Mouse (Mus musculus): ENCODE results near the gene Klk7.

The Klk7 gene

DNA sequence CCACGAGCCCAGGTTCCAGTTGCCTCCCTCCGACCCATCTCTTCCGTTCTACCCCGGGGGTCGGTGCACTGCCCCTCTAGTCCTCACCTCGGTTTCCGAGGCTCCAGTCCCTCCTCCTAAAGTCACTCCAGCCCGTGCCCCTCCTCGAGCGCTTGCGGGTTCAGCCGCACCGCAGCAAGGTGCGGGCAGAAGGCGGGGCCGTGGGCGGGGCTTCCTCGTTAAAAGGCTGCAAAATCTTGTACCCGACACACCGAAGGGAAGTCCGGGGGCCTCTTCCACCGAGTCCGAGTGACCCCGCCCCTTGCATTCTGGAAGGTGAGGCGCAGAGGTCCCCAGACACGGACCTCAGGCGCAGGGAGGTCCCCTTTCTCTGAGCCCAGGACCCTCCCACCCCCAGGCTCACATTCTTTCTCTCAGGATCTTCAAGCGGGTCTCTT is 13.7 kb upstream of the Klk7 start, which contains the start of gene Klk8:
Gene Klk8, plus strand, starts transcription at position 245 of the 437 bp plus-strand sequence.
- no peak for DNase-seq (ENCODE audit: low spot score in 2 of 2)

DNA sequence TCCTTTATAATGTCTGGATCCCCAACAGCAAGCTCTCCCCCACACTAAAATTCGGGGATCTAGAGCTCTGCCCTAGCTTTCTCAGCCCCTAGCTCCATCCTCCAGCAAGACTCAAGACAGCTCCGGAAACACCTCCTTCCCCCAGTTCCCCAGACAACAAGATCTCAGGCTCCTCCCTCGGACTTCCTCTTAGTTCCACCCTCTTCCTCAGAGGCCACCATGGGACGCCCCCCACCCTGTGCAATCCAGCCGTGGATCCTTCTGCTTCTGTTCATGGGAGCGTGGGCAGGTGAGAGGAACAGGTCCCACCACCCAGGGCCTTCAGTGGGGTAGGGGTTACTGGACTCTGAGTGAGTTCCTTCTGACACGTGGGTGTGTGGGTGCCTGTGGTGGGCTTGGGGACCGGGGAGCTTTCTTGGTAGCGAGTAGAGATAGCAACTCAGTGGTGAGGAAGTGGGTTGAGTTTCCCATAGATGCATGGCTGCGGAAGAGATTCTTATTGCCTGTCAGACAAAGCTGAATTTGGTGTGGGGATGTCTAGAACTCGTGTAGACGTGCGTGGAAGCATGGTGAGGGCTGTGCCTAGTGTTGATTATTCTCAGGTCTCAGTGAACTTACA is 13.1 kb upstream of the Klk7 start:
- no peak for DNase-seq (ENCODE audit: low spot score in 2 of 2)

DNA sequence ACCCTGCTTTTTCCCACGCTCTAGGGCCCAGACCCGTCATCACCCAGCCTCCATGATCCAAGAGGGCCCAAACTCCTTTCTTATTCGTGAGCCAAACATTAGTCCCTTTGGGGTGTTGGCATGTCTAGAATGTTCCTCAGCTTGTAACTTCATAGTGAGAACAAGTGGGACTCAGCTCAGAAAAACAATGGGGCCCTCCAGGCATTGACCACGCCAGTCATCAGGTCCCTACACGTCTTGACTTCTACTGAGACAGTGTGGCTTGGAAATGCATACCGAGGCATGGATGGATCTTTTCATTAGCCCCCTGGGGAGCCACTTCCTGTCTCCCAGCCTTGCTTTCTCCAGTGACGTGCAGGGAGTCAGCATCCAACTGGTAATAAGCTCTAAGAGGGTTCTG is 11.2 kb upstream of the Klk7 start:
- no peak for DNase-seq (ENCODE audit: low spot score in 2 of 2)

DNA sequence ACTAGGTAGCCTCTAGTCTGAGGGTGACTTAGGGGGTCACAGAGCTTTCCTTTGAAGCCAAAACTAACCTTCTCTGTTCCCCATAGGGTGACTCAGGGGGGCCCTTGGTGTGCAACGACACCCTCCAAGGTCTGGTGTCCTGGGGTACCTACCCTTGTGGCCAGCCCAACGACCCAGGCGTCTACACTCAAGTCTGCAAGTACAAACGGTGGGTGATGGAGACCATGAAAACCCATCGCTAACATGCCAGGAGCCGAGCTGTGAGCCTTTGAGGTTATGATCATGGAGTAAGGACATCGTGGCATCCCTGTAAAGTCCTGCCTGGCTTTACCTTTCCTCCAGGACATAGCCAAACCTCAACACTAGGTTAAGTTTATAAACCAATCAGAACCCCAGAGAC is 4.1 kb downstream of the Klk7 start:
- DNase-seq (ENCODE audit: low spot score in 2 of 2) = no peak

DNA sequence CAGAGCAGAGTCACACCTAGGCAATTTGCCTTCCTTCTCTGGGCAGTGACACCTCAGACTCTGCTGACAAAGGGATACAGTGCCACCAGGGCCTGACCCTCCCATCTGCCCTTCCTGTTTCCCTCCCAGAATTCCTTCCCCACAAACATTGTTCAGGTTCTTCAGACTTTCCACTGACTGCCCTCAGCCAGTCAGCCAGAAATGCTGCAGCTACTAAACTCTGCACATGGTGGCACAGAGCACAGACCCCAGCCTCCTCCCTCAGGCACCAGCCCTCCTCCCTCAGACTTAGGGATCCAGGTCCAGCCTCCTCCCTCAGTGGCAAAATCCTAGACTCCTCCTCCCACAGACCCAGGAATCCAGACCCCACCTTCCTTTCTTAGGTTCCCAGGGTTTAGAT is 5.7 kb downstream of the Klk7 start:
- DNase-seq (ENCODE audit: low spot score in 2 of 2) = no peak

DNA sequence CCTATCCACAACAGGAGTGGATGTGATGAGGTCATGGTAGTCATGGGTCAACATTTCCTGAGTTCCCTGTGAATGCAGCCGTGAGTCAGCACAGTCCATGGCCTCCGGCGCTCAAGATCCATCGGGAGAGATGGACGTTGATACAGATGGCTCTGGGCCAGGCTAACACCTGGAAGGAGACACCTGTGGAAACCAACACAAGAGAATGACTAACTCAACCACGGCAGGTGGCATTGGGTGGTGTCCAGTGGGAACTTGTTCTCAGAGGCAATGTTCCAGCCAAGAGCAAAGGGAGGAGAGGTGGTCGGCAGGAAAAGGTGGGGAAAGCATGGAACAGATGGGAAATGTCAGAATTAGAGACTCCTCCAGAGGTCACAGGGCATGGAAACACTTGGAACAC is 10.5 kb downstream of the Klk7 start:
- DNase-seq (ENCODE audit: low spot score in 2 of 2) = no peak

DNA sequence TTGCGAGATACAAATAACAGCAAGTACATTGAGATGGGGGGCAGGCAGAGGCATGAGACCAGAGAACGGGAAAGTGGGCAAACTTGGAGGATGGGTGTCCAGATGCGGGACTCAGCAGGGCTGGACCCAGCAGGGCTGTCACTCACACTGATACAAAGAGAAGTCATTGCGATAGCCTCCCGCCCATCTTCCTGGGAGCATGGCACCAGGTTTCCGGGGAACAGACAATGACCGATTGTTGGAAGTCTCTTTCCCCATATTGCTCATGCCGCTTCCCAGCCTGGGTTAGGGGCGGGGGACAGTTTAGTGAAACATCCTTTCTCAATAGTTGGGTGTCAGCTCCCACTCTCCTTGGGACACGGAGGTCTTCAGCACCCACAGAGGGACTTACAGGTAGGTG is 13.1 kb downstream of the Klk7 start, which contains the start of gene Klk6:
Gene Klk6, plus strand, starts transcription at position 301 of the 400 bp plus-strand sequence.
- DNase-seq (ENCODE audit: low spot score in 2 of 2) = no peak

DNA sequence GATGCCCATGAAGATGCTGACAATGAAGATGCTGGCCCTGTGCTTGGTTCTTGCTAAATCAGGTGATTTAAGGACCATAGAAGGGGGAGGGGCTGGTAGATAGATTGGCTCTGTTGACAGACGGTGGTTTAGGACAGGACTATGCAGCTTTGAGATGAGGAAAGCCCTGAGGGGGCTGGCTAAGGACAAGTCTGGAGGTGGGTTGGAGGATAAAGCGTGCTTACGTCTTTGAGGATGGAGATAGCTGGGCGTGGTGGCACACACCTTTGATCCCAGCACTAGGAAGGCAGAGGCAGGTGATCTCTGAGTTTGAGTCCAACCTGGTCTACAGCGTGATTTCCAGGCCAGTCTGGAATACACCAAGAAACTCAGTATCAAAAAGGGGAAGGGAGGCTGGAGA is 15.0 kb downstream of the Klk7 start:
- DNase-seq (ENCODE audit: low spot score in 2 of 2) = no peak

DNA sequence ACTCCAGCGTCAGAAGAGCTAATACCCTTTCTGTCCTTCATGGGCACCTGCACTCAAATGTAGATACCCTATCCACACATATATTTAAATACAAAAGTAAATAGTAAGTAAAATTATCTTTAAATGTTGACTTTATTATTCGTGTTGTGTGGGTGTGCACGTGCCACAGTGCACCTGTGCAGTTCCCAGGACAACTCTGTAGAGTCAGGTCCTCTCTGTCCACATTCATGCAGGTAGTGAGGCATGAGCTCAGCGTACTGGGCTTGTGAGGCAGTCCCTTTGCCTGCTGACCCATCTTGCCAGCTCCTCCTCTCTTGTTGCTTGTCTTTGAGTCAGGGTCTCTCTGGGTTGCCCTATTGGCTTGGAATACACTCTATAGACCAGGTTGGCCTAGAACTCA is 16.6 kb downstream of the Klk7 start:
- DNase-seq (ENCODE audit: low spot score in 2 of 2) = no peak

DNA sequence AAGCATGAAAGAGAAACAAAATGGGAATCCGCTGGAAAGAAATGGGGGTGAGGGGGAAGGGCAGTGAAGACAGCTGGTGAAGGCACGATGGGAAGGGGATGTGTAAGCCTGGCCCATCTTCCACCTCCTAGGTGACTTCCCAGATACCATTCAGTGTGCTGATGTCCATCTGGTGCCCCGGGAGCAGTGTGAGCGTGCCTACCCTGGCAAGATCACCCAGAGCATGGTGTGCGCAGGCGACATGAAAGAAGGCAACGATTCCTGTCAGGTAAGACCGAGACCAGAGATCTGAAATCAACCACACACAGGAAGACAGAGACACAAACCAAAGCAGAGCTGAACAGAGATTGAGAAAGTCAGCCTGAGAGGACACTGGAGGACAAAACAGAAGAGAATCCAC is 17.9 kb downstream of the Klk7 start:
- no peak for DNase-seq (ENCODE audit: low spot score in 2 of 2)

DNA sequence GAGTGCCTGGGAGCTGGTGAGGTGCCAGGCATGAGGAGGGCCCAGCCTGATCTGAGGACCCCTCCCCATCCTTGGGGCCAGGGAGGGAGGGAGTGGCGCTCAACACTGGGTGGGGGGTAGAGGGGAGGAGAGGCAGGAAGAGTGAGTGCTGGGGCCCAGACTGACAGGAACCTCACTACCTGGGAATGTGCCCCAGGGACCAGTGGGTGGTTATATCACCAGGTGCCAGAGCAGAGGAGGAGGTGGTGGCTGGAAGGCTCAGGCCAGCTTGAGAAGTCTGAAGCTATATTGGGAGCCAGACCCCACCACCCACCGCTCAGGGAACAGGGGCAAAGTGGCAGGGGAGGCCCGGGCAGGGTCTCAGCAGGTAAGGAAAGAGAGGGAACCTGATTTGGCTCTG is 30.6 kb downstream of the Klk7 start, which contains the start of gene Klk5:
Gene Klk5, plus strand, starts transcription at position 271 of the 400 bp plus-strand sequence.
- no peak for DNase-seq (ENCODE audit: low spot score in 2 of 2)

DNA sequence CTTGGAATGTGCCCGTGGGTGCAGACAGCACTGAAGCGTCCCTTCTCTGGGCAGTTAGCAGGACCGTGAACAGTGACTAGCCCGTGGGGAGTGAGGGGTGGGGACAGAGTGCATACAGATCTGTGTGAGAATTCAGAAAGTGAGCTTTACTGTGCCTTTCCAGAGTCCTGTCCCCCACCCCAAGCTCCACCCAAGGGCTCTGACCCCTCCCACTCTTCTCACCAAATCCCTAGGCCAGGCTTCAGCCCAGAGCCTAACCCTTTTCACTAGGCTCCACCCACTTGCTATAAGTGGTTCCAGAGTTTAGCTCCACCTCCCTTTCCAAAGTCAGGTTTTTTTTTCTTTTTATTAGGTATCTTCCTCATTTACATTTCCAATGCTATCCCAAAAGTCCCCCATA is 32.7 kb downstream of the Klk7 start:
- no peak for DNase-seq (ENCODE audit: low spot score in 2 of 2)

DNA sequence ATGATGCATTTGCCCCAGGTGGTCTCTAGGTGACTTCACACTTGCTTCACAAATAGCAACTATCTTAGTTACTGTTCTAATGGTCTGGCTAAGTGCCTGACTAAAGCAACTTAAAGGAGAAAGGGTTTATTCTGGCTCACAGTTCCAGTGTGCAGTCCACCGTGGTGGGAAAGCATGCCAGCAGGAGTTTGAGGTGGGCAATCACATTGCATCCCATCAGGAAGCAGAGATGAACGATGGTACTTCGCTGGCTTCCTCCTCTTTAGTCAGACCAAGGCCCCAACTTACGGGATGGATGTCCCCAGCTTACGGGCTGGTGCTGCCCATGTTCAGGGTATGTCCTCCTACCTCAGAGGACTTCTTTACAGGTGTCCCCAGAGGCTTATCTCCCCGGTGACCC is 40.5 kb downstream of the Klk7 start:
- DNase-seq (ENCODE audit: low spot score in 2 of 2) = no peak

DNA sequence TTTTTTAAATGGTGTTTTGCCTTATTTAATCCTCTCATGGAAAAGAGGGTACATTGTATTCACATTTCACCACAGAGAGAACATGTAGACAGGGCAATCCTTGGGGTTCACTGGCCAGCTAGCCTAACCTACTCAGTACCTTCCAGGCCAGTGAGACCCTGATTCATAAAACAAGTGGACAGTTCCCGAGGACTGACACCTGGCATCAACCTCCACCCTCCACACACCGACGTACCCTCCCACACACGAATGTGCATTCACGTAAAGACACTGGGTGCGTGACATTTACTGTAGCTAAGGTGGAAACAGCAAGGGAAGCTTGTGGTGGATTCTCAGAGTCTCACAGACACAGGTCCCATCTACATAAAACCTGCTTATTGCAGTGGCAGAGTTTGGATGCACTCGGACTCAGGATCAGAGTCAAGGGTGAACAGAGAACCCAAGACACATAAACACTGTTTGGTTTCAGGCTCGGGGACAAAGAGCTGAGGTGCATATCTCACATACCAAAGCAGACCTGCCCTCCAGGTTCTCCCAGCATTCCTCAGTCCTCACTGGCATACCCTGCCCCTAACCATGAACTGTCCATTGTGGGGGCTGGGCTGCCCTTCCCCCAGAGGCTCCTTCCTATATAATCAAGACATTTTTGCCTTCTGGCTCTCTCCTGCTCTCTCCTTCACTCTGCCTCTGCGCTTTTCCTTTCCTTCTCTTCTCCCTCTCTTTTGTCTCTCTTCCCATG is 43.7 kb downstream of the Klk7 start:
- no peak for DNase-seq (ENCODE audit: low spot score in 2 of 2)

DNA sequence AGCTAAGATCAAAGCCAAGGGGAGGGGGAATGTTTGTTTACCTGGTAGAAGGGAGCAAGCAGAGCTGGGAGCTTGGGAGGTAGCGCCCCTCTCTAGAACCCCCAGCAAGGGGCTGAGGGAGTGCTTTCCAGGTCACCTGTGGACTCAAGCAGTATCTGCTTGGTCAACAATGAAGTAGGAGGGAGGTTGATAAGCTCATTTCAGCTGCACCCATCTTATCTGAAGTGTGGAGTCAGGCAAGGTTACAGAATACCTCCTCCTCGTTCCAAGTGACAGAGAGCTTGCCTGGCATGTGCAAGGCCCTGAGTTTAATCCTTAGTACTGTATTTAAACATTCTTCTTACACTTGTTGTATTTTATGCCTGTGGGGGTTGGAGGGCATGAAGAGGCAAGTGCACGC is 44.6 kb downstream of the Klk7 start:
- DNase-seq (ENCODE audit: low spot score in 2 of 2) = no peak

DNA sequence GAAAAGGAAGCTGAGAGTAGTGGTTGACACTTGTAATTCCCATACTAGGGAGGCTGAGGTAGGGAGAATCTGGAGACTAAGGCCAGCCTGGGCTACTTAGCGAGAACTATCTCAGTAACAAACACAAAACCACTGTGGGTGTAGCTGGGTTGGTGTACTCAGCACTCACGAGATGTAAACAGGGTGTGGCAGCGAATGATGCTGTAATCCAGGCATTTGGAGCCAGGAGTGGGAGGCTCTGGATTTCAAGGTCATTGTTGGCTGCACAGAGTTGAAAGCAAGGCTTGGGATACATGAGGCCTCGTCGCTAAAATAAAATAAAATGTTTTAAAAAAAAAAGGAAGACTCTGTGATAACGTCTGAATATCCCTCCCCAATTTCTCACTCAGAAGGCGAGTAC is 45.2 kb downstream of the Klk7 start:
- no peak for DNase-seq (ENCODE audit: low spot score in 2 of 2)

DNA sequence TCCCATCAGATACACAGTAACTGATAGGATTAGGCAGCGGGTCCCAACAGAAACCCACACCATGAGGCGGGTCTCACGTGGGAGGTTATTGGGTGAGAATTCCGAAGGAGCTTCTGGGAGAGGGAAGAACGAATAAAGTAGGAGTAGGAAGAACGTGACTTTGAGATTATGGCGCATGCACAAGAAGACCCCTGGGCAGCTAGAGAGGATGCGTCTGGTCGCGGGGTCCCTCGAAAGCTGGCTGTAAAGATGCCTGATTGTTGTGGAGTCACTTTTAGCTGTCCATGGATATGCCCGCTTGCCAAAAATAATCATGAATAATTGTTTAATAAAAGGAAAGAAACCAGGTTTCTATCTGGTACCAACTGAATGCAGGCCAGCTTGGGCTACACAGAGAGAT is 46.4 kb downstream of the Klk7 start:
- no peak for DNase-seq (ENCODE audit: low spot score in 2 of 2)

DNA sequence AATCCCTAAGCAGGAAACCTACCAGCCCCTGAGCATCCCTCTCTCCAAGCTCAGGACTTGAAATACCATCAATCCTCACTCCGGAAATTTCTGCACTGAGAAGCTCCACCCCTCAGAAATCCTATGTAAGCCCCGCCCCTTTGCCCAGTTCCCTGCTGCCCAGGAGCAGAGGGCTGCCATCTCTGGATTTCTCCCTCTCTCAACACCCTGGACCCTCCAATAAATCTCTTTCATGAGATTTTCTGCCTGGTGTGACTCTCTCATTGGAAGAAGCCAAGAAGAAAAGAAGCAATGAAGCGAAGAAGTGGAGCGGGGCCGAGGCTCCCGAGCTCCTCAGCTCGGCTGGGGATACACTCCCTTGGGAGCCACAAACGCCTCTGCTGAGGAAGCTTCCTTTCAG is 49.3 kb downstream of the Klk7 start:
- DNase-seq (ENCODE audit: low spot score in 2 of 2) = no peak
